Mouse (Mus musculus) heart, postnatal 25 days (tissue): Measurements from ENCODE around the gene Prdx2. TPM values are rescaled to one million over a fixed set of nuclear protein-coding genes. Genes with fewer than 3 reads are reported as not detected.

Experiments used
- DNase-seq: peaks from one replicate; pipeline ENCODE4 v3.0.0; 2022; ENCODE audit warnings: low spot score
- intact Hi-C: fragments of 180-260 bp; cut with DNase I; formaldehyde crosslinking; loops from one replicate; pipeline ENCODE4 v1.15.1; 2025
- total RNA-seq, 2 experiments: library from RNA; stranded (reverse); gene quantifications; 2 replicates each; pipeline ENCODE4 v1.2.3; 2021

Prdx2 gene
- total RNA-seq, 2 experiments from 2014 or later, result 650 to 659 TPM

- DNase-seq, result no peak
- intact Hi-C loops, result loop anchor here (5.0 kb wide), 2 partner anchors 315 to 455 kb away; partner anchors contain the start of genes 4921524J17Rik and Ier2
Observed at GRCm38 (mm10) chr8:84976763-84977434, 7.5 kb downstream of the Prdx2 start.

DNA sequence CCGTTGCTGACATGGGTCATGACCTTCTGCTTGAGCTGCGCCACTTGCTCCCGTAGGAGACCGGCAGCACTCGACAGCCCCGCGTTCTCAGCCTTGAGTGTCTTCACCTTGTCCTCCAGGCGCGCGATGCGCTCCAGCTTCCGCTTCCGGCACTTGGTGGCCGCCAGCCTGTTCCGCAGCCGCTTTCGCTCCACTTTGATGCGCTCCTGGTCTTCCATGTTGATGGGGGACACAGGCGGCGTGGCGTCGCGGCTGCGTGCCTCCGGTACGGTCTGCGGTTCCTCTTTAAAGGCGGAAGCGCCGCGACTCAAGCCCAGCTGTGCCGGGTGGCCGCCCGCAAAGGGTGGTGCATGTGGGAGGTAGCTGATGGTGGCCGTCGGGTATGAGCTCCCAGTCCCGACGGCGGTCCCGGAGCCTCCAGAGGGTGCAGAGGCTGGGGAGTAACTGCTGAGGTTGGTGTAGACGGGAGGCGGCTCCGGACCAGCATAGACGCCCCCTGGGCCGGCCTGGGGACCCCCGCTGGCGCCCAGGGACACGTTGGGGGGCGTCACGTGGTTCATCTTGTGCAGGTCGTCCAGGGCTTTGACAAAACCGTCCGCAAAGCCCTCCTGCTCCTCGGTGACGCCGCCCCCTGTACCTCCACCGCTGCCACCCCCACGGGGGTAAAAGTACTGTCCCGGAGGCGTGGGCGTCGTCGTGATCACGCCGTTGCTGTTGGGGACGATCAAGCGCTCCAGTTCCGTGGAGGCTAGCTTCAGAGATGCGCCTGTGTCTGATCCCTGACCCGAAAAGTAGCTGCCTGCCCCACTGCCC lies 8.3 kb downstream of the Prdx2 start:
- peak; percentile 50 for DNase-seq
- intact Hi-C loops, result loop anchor here (5.0 kb wide), 2 partner anchors 315 to 455 kb away; partner anchors contain the start of genes 4921524J17Rik and Ier2

DNA sequence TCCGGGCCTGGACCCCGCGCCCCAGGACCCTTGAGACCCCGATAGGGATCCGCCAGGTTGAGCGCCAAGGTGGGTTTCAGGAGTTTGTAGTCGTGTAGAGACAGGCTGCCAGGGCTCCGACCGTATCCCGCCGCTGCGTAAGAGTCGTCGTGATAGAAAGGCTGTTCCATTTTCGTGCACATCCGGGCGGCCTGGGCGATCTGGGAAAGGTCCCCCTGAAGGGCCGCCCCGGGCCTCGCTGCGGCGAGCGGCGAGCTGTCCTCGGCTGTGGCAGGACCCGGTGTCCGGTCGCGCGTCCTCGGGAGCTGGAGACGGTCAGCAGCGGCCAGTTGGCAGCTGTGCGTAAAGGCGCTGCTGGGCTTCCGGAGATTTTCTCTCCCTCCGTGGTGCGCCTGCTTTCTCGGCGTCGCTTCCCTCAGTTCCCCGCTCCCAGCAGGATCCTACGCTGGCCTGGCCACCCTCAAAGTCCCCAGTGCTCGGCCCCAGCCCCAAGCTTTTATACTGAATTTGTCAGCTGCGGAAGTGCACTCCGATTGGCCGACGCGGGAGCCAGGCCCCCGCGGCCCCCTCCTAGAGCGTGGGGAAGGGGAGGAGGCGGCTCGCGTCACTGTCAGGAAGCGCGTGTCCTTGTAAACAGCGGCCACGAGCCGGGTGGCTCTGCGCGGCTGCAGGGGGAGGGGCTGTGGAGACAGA lies 9.0 kb downstream of the Prdx2 start, which contains the start of gene Junb:
TSS of gene Junb (minus strand) at position 471 of the 693 bp plus-strand sequence.
- peak; percentile 98 for DNase-seq
- intact Hi-C loops, result loop anchor here (5.0 kb wide), 2 partner anchors 316 to 454 kb away; partner anchors contain the start of genes 4921524J17Rik and Ier2

DNA sequence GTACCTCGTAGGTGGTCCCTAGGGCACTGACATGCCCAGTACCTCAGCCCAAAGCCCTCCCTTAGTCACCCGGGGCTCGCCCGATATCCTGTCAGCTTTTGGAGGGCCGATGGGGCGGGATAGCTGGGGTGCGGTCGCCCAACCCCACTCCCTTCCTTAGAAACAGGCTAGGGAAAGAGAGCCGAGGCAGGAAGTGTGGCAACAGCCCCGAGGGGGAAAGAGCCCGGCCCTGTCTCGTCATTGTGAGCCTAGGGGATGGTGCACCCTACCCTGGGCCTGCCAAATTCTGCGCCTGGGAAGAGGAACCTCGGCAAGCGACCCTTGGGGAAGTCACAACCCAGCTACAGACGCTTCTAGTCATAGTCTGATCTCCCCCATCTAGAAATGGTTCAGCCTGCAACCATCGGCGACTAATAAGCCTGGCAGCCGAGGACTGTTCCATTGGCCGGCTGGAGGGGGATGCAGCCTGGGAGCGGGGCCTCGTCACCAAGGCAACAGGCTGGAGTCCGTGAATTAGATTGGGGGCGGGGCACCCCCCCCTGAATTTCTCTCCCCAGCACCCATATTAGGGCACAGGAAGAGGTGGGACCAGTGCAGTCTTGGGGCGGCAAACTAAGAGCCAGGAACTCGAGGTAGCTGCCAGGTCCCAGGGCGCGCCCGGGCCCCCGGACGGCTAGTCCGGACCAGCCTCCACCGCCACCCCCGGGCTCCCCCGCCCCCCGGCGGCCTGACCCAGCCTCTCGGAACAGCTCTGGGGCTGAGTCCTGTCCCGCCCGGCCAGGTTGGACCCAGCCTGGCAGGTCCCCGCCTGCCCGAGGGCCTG lies 10.4 kb downstream of the Prdx2 start:
- peak; percentile 93 for DNase-seq
- intact Hi-C loops, result loop anchor here (5.0 kb wide), 2 partner anchors 318 to 452 kb away; partner anchors contain the start of genes 4921524J17Rik and Ier2

DNA sequence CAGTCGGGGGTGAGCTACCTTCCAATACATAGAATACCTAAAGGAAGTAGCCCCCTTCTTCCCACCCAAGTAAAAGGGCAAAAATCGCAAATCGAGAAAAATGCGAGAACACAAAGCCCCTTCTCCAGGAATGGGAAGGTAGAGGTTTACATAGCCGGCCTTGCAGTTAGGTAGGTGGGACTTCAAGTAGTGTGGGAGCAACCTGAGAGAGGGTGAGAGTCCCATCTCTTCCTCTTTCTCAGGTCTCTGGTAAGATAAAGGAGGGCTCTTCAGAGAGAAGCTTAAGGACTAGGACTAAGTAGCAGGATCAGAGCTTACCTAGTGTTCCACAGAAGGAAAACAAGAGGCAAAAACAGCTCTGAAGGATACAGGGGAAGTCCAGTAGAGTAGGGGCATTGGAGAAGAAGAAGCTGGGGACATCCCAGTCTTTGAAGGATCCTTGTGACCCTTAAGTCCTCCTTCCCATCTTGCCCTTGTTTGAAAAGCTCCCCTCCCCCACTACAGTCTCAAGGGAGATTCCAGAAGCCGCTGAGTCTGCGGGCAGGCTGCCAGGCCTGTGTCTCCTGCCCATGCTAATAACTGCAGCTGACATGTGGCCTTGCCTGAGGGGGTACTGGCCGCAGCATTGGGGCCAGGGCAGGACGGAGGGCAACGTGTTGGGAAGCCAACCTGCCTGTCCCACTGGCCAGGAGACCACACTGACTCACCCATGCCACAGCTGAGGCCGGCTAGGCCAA lies 11.4 kb downstream of the Prdx2 start:
- peak; percentile 72 for DNase-seq
- intact Hi-C loops, result no loop called here

- no peak for DNase-seq
- intact Hi-C loops, result no loop called here
Observed at GRCm38 (mm10) chr8:84981644-84982498, 12.5 kb downstream of the Prdx2 start.

GRCm38 (mm10) chr8:84982499-84983011 lies 13.2 kb downstream of the Prdx2 start:
- intact Hi-C loops, result no loop called here
- no peak for DNase-seq

- DNase-seq, result no peak
- intact Hi-C loops, result no loop called here
Observed at GRCm38 (mm10) chr8:84984294-84985048, 15.1 kb downstream of the Prdx2 start.

DNA sequence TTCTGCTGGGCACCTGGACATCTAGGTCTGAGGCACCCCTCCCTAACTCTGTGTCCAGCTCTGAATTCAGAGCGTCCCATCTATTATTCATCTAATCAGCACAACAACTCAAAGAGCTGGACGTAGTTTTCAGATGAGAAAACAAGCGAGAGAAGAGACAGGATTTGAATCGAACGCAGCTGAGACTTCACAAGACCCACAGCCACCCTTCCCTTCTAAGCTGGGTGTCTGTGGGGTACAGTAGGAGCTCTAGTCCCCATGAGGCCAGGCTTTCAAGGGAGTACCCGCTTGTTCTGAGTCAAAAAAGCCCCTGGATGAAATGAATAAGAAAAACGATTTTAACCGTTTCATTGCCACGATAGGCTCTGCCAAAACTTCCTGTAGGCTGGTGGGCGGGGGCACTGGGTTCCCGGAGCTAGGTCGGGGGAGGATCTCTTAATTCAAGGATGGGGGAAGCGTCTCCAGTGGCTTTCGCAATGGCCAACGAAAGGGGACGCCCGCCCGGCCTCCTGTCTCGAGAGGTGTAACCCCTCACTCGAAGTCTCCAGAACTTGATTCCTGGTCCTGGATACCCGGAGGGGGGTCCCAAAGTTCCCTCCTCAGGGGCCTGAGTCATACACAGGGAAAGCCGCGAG lies 15.8 kb downstream of the Prdx2 start:
- intact Hi-C loops, result no loop called here
- no peak for DNase-seq

GRCm38 (mm10) chr8:84985684-84986378 lies 16.4 kb downstream of the Prdx2 start:
- intact Hi-C loops, result no loop called here
- DNase-seq, result peak; percentile 82

DNA sequence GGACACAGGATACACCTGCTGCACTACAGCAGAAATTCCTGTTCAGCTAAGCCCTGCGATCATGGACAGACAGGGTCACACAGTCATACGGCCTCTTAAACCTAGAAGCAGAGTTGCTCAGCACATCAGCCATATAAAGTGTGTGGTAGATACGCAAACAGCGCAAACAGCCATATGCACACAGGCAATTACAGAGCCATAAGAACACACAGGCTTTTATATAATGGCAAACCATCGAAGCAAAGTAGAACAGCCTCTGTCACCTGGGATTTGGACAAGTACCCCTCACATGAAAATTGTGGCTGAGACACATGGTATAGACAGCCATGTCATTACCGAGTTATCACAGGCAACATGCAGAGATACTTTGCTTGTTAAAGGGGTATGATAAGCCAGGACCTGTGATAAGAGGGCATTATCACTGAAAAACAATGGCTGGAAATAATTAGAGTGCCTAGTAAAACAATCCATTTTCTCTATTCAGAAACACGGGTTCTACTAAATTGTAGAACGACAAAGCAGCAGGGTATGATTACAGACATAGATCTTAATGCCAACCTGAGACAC lies 17.1 kb downstream of the Prdx2 start:
- DNase-seq, result no peak
- intact Hi-C loops, result no loop called here

GRCm38 (mm10) chr8:84987388-84987787 lies 18.0 kb downstream of the Prdx2 start:
- intact Hi-C loops, result no loop called here
- no peak for DNase-seq

DNA sequence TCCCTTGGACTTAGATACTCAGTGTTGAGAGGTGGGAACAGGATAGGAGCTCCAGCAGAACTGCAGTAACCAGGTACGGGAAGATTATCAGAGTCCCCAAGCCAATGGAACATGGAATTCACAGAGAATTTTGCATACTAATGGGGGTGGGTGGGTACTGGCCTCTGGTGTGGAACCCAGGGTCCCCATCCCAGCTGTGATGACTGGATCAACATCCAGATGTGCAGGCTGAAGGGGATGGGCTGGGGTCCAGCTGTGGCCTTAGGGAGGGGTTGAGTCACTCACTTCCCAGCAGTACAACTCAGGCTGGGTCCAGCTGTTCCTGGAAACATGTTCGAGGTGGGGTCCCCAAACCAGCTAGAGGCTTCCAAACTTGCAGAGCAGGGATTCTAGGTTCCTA lies 18.5 kb downstream of the Prdx2 start:
- intact Hi-C loops, result no loop called here
- peak; percentile 46 for DNase-seq

DNA sequence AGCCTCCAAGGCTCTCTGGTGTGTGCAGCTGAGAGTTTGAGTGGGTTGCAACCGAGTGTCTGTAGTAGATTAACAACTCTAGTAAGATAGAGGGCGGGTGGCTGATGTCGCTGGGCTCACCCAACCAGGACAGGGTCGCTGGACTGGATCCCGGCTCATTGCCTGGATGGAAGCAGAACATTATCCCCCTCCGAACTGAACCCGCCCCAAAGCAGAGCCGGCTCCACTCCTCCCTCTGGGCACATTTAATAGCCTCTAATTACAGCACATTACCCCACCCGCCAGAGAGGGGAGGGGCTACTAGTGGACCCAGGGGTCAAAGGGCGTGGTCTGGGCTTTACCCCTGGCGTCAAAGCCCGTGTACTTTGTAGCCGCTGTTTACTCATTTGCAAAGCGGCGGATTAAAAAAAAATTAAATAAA lies 19.9 kb downstream of the Prdx2 start:
- peak; percentile 66 for DNase-seq
- intact Hi-C loops, result no loop called here

DNA sequence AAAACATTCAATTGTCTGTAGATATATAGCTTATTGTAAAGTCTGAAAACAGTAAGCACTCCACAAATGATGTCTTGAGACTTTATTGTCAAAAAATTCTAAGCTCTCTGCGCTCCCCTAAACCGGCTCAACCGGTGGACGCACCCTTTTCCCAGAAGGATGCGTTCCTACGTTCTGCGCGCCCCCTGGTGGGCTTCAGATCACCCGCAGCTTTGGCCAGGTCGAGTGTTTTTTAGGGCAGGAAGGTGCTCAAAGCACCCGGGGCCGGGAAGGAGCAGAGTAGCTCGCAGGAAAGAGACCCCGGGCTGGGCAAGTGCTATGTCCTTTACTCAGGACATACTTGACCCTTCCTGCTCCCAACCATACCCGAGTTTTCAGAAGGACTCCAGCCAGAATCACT lies 20.4 kb downstream of the Prdx2 start:
- intact Hi-C loops, result loop anchor here (1.0 to 5.0 kb wide), 2 partner anchors 15 to 78 kb away; no protein-coding TSS in a partner anchor

More for the DNA sequence above, 20.4 kb downstream of the Prdx2 start:
- DNase-seq, result peak; percentile 86
